Mouse (Mus musculus) forebrain, postnatal 0 days (tissue): ENCODE data around the gene Eps8l1. TPM values are rescaled to one million over a fixed set of nuclear protein-coding genes. Genes with fewer than 3 reads are reported as not detected.

Experiments
- ATAC-seq: fragments of 200-750 bp; cut with Nextera tagmentation; 2 replicates; pipeline ENCODE4 v1.8.0; 2017; ENCODE audit warnings: mild to moderate bottlenecking, moderate library complexity
- DNase-seq: peaks from one replicate; pipeline ENCODE4 v3.0.0-alpha.2; 2015
- H3K27ac ChIP-seq: fragments of 300-500 bp; sonication (generic); 2 replicates; pipeline ENCODE4 v1.5.1; 2014; ENCODE audit warnings: low read depth, mild to moderate bottlenecking, antibody characterized with exemption, low read length, moderate library complexity, mixed read lengths
- H3K27me3 ChIP-seq: fragments of 300-500 bp; sonication (generic); 2 replicates; pipeline ENCODE4 v1.6.1; 2014; ENCODE audit warnings: mild to moderate bottlenecking, low read length, mixed read lengths; ENCODE audit not compliant: insufficient read depth
- H3K36me3 ChIP-seq: fragments of 300-500 bp; sonication (generic); 2 replicates; pipeline ENCODE4 v1.6.1; 2014; ENCODE audit warnings: mild to moderate bottlenecking, moderate library complexity; ENCODE audit not compliant: insufficient read depth
- H3K4me1 ChIP-seq: fragments of 300-500 bp; sonication (generic); 2 replicates; pipeline ENCODE4 v1.6.1; 2014; ENCODE audit warnings: antibody characterized with exemption; ENCODE audit not compliant: insufficient read depth
- H3K4me2 ChIP-seq: fragments of 300-500 bp; sonication (generic); 2 replicates; pipeline ENCODE4 v1.6.1; 2014; ENCODE audit warnings: low read depth, mild to moderate bottlenecking, moderate library complexity
- H3K4me3 ChIP-seq: fragments of 300-500 bp; sonication (generic); 2 replicates; pipeline ENCODE4 v1.5.1; 2014; ENCODE audit warnings: low read depth, low read length, mixed read lengths
- H3K9ac ChIP-seq: fragments of 300-500 bp; sonication (generic); 2 replicates; pipeline ENCODE4 v1.6.1; 2014; ENCODE audit warnings: mild to moderate bottlenecking
- H3K9me3 ChIP-seq: fragments of 300-500 bp; sonication (generic); 2 replicates; pipeline ENCODE4 v1.6.1; 2016; ENCODE audit warnings: low read length
- CTCF ChIP-seq: sonication (generic); IDR thresholded peaks from 2 replicates; pipeline ENCODE4 v1.5.1; 2016; ENCODE audit warnings: antibody characterized with exemption, control low read depth, low read depth
- WGBS: fragments of 180-500 bp; shearing (Covaris S2); extraction: QIAGEN DNeasy Blood & Tissue Kit; methylation state at CpG from one replicate; pipeline ENCODE4 v1.1.7; 2014; 5-methylcytosine and 5-hydroxymethylcytosine counted together
- polyA plus RNA-seq: library from polyadenylated mRNA; unstranded; fragments of >200 nt; fragmentation: Nextera tagmentation; extraction: Ambion mirVana; gene quantifications from 2 replicates; pipeline ENCODE4 v1.2.1, GENCODE M21; 2015
- total RNA-seq: library from RNA; depleted of rRNA; stranded (reverse); fragments of >200 nt; gene quantifications from 2 replicates; pipeline ENCODE4 v1.2.3, GENCODE M21; 2014

The Eps8l1 gene
- total and polyA plus RNA-seq, 2 experiments from 2014 or later, result 7.4 to 8.6 TPM

DNA sequence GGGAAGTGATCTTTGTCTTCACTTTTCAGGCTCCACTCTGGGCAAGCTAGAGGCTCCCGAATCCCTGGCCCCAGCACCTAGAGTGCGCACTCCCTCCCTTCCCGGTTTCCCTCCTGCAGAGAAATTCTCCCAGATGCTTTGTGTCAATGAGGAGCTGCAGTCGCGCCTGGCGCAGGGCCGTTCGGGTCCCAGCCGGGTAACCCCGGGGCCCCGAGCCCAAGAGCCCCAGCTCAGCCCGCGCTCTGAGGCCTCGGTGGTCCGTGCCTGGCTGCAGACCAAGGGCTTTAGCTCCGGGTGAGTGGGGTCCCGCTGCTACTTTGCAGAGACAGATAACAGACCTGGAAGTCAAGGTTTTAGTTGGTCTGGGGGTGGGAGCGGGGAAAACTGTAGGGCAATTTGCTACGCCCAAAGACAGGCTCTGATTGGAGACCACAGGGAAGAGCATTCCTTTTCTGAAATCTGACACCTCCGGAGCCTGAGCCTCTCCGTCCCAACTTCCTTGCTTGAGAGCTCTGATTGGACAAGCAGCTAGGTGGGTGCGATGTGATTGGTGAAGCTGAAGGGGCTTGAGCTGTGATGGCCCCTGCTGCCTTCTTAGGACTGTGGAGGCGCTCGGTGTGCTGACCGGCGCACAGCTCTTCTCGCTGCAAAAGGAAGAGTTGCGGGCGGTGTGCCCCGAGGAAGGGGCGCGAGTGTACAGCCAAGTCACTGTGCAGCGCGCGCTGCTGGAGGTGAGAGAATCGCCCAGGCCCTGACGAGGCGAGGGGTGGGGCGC, 17.7 kb downstream of the Eps8l1 start:
- 3% methylated on average over 39 of the region's 39 CpGs for WGBS
- peaks cover 31% of the 10 kb centered on the region for H3K36me3 ChIP-seq
- peak overlapping the region; percentile 91 for H3K4me2 ChIP-seq
- ATAC-seq (peak; percentile 93), DNase-seq (peak; percentile 74)
- peak overlapping the region; percentile 37 for H3K4me3 ChIP-seq
- peak overlapping the region; percentile 35 for H3K9ac ChIP-seq
- 0 out of 2 replicates have a peak, but pooled peaks cover 4% of the 10 kb centered on the region for H3K4me1 ChIP-seq
- 0 out of 2 replicates have a peak, but pooled peaks have one; percentile 5 for TF ChIP-seq CTCF
- H3K27ac ChIP-seq, result no peak overlapping the region
- H3K9me3 ChIP-seq, result no peaks in the 10 kb centered on the region
- no peaks in the 10 kb centered on the region; the same call in 1 of the 2 replicates for H3K27me3 ChIP-seq

DNA sequence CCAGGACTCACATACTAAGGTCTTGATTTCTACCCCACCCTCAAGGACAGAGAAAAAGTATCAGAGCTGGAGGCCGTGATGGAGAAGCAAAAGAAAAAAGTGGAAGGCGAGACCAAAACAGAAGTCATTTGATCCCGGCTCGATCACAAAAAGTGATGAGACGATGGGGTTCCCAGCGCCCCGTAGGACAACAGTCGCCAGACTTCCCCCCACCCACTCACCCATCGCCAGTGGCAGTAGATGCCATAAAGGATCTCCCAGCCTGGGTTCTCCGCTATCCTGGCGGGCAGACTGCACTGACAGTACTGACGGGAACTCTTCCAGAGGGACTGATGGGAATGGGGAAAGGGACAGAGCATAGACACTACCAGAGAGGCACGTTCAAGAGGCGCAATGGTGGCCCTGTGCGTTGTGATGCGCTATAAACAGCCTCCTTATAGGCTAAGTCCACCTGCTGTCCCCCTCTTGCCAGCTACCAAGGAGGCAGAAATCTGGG, 18.4 kb downstream of the Eps8l1 start:
- peak overlapping the region; percentile 91 for H3K4me2 ChIP-seq
- H3K36me3 ChIP-seq, result peaks cover 37% of the 10 kb centered on the region
- no peaks in the 10 kb centered on the region; the same call in 1 of the 2 replicates for H3K27me3 ChIP-seq
- H3K4me1 ChIP-seq, result 0 out of 2 replicates have a peak, but pooled peaks cover 4% of the 10 kb centered on the region
- H3K27ac ChIP-seq, result no peak overlapping the region
- 3% methylated on average over 16 of the region's 16 CpGs for WGBS
- ATAC-seq (peak; percentile 5; the same call in 1 of the 2 replicates), DNase-seq (peak; percentile 10)
- no peak for TF ChIP-seq CTCF
- no peaks in the 10 kb centered on the region for H3K9me3 ChIP-seq
- H3K4me3 ChIP-seq, result peak overlapping the region; percentile 37
- peak overlapping the region; percentile 35; the same call in 1 of the 2 replicates for H3K9ac ChIP-seq

DNA sequence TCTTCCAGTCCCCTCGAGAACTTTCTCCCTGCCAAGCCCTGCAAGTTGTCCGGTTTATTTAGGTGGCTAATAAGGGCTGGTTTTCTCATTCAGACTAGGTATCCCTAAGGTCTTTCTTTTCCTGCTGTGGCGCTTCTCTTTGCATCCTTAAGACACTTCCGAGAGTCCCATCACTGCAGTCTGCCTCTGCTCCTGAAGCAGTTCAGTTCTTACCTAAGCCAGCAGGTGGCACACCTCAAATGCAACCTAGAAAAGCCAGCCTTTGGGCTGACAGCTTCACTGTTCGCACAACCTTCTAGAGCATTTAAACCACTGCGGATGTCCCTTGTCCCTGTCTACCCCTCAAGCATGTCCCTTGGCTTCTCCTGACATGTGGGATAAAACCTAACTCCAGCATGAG, 19.2 kb downstream of the Eps8l1 start:
- peak; percentile 44 for ATAC-seq
- peaks cover 45% of the 10 kb centered on the region for H3K36me3 ChIP-seq
- no peak overlapping the region for H3K27ac ChIP-seq
- peak; percentile 76 for TF ChIP-seq CTCF
- H3K9me3 ChIP-seq, result no peaks in the 10 kb centered on the region
- H3K4me3 ChIP-seq, result no peak overlapping the region
- H3K4me2 ChIP-seq, result no peak overlapping the region
- peak; percentile 53 for DNase-seq
- no peaks in the 10 kb centered on the region for H3K27me3 ChIP-seq
- H3K9ac ChIP-seq, result no peak overlapping the region
- 0 out of 2 replicates have a peak, but pooled peaks cover 4% of the 10 kb centered on the region for H3K4me1 ChIP-seq
- WGBS, result 26% methylated on average over 6 of the region's 6 CpGs

DNA sequence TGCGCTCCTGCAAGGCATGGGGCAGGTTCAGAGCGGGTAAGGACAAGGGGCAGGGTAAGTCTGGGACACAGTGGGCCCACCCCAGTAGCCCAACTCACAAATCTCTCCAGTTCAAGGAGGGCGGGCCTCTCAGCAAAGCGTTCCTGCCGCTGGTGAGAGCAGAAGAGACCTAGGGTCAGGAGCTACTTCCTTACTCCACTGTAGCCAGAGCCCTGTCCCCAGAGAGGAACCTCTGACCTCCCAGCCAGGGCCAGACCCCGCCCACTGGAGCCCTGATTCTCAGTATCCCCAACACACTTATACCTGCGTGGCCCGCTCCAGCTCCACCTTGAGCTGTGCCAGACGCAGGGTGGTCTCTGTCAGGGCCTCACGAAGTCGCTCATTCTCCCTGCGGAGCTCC, 21.8 kb downstream of the Eps8l1 start:
- Histone ChIP-seq H3K4me1 (0 out of 2 replicates have a peak, but pooled peaks cover 4% of the 10 kb centered on the region), H3K27me3 (no peaks in the 10 kb centered on the region), H3K36me3 (peaks cover 63% of the 10 kb centered on the region), H3K9me3 (no peaks in the 10 kb centered on the region), H3K9ac (no peak overlapping the region), H3K4me2 (no peak overlapping the region), H3K4me3 (no peak overlapping the region), H3K27ac (no peak overlapping the region)
- ATAC-seq (no peak), DNase-seq (no peak)
- no peak for TF ChIP-seq CTCF
- WGBS, result 90% methylated on average over 12 of the region's 12 CpGs

DNA sequence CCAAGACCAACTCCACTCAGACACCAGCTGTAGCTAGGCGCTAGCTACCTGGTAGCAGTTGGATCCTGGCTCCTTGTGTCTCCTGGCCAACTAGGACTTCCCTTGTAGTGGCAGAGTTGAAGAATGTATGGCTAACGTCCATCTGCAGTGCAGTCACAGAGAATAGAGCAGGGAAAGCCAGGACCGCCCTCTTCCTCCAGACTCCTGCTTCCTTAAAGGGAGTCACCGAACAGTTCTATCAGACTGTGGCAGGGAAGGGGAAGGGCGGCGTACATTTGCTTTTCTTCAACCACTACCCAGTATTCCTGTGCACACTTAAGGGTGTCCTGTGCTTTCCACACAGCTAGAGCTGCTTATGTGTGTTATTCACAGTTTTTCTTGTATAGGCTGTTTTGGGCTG, 30.8 kb downstream of the Eps8l1 start:
- Histone ChIP-seq H3K4me2 (no peak overlapping the region), H3K4me3 (no peak overlapping the region), H3K36me3 (peaks cover 43% of the 10 kb centered on the region), H3K9me3 (no peaks in the 10 kb centered on the region), H3K27me3 (no peaks in the 10 kb centered on the region), H3K4me1 (no peaks in the 10 kb centered on the region), H3K27ac (no peak overlapping the region), H3K9ac (no peak overlapping the region)
- 92% methylated on average over 6 of the region's 6 CpGs for WGBS
- TF ChIP-seq CTCF, result no peak
- DNase-seq (no peak), ATAC-seq (no peak)

DNA sequence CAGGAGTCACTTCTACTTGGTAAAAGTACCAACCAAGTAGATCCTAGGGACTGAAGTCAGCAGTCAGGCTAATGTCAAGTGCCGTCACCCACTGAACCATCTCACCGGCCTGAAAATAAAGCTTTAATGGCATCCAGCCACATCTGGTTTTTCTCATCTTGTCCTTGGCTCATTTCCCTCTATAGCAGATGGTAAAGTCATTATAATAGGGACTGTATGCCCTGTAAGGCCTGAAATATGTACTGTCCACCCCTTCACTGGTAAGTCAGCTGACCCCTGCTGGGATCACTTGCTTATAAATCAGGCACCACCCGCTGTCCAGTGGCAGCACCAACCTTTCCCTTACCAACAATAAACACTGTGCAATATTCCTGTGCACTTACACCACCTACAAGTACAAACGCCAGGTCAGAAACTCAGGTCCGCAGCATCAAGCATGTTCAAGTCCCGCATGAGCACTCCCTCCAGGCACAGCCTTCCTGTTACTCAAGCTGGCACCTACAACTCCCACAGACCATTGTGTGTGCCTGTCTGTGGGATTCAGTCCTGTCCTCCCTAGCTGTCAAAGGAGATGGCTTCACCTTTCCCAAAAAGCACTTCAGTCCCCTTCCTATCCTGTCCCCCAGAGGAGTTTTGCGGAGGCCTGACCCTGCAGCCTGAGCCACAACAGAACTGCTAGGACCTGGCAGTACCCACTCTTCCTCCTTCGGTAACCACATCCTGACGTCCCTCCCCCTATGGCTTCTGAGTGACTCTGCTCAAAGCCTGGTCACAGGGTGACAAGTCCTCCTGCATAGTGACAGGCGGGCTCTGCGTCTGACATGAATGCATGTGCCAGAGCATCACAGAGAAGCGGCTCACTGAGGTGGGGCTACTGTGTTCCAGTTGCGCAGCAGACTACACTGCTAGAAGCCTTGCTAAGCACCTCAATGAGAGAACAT, 32.1 kb downstream of the Eps8l1 start:
- Histone ChIP-seq H3K27me3 (no peaks in the 10 kb centered on the region), H3K4me1 (no peaks in the 10 kb centered on the region), H3K4me2 (no peak overlapping the region), H3K36me3 (peaks cover 46% of the 10 kb centered on the region), H3K27ac (no peak overlapping the region), H3K4me3 (no peak overlapping the region), H3K9ac (no peak overlapping the region), H3K9me3 (no peaks in the 10 kb centered on the region)
- DNase-seq (no peak), ATAC-seq (no peak)
- 91% methylated on average over 13 of the region's 13 CpGs for WGBS
- no peak for TF ChIP-seq CTCF
